Mouse (Mus musculus): Measurements from ENCODE around the gene Mrc2. TPM values are rescaled to one million over a fixed set of nuclear protein-coding genes. Genes with fewer than 3 reads are reported as not detected.

Mrc2 gene
- total RNA-seq, 1 experiment, result 16.5 TPM

GRCm38 (mm10) chr11:105296084-105296483 is 3.6 kb downstream of the Mrc2 start:
- Histone ChIP-seq H3K36me3 (ENCODE audit: control insufficient read depth, insufficient read depth, low read length, poor library complexity, severe bottlenecking) (no peaks in the 10 kb centered on the region), H3K27ac (ENCODE audit: insufficient read depth, low read depth, low read length, poor library complexity, severe bottlenecking) (no peak overlapping the region), H3K9ac (ENCODE audit: insufficient read depth, low read depth, low read length, poor library complexity, severe bottlenecking) (no peak overlapping the region), H3K4me3 (ENCODE audit: insufficient read depth in 1 of 2, low read depth in 1 of 2, low read length in 2 of 2, poor library complexity in 1 of 2, severe bottlenecking in 1 of 2) (no peak overlapping the region), H3K4me1 (ENCODE audit: control insufficient read depth in 2 of 2, insufficient read depth in 2 of 2, low read length in 2 of 2, poor library complexity in 1 of 2) (peaks cover 2 to 11% of the 10 kb centered on the region in 2 experiments; a peak in 2 of 4 replicates), H3K9me3 (ENCODE audit: control insufficient read depth, insufficient read depth, low read depth, low read length) (no peaks in the 10 kb centered on the region)
- in situ Hi-C loops (cut with MboI; ENCODE audit: low sequenced_read_pairs in 2 of 2, unreplicated experiment in 2 of 2), result no loop called here
- DNase-seq (ENCODE audit: low read depth, low spot score), result no peak
- TF ChIP-seq ZC3H11A (IDR thresholded peaks at IDR 0.05; ENCODE audit: borderline replicate concordance, low read depth, low read length), result no peak
- TF ChIP-seq HCFC1 (IDR thresholded peaks at IDR 0.05; ENCODE audit: borderline replicate concordance, insufficient read depth, low read length), result no peak
- TF ChIP-seq MAFK (IDR thresholded peaks at IDR 0.05; ENCODE audit: insufficient read depth, low read depth, low read length), result no peak
- no peak for TF ChIP-seq CHD2 (IDR thresholded peaks at IDR 0.05; ENCODE audit: low read depth, low read length)
- no peak for TF ChIP-seq ZNF384 (IDR thresholded peaks at IDR 0.05; ENCODE audit: low read depth, low read length)

- DNase-seq (ENCODE audit: low read depth, low spot score), result no peak
- no peak overlapping the region for H3K9ac ChIP-seq (ENCODE audit: insufficient read depth, low read depth, low read length, poor library complexity, severe bottlenecking)
- TF ChIP-seq HCFC1 (IDR thresholded peaks at IDR 0.05; ENCODE audit: borderline replicate concordance, insufficient read depth, low read length), result no peak
- TF ChIP-seq ZC3H11A (IDR thresholded peaks at IDR 0.05; ENCODE audit: borderline replicate concordance, low read depth, low read length), result no peak
- no peak for TF ChIP-seq CHD2 (IDR thresholded peaks at IDR 0.05; ENCODE audit: low read depth, low read length)
- no peak for TF ChIP-seq MAFK (IDR thresholded peaks at IDR 0.05; ENCODE audit: insufficient read depth, low read depth, low read length)
- no peak for TF ChIP-seq ZNF384 (IDR thresholded peaks at IDR 0.05; ENCODE audit: low read depth, low read length)
- in situ Hi-C loops (cut with MboI; ENCODE audit: low sequenced_read_pairs in 2 of 2, unreplicated experiment in 2 of 2), result no loop called here
- H3K27ac ChIP-seq (ENCODE audit: insufficient read depth, low read depth, low read length, poor library complexity, severe bottlenecking), result no peak overlapping the region
- H3K36me3 ChIP-seq (ENCODE audit: control insufficient read depth, insufficient read depth, low read length, poor library complexity, severe bottlenecking), result no peaks in the 10 kb centered on the region
- no peaks in the 10 kb centered on the region for H3K9me3 ChIP-seq (ENCODE audit: control insufficient read depth, insufficient read depth, low read depth, low read length)
- no peaks in the 10 kb centered on the region for H3K4me1 ChIP-seq (ENCODE audit: control insufficient read depth in 2 of 2, insufficient read depth in 2 of 2, low read length in 2 of 2, poor library complexity in 1 of 2)
- no peak overlapping the region for H3K4me3 ChIP-seq (ENCODE audit: insufficient read depth in 1 of 2, low read depth in 1 of 2, low read length in 2 of 2, poor library complexity in 1 of 2, severe bottlenecking in 1 of 2)
Measured at GRCm38 (mm10) chr11:105310197-105310596, 17.8 kb downstream of the Mrc2 start.

GRCm38 (mm10) chr11:105311291-105311975 is 19.0 kb downstream of the Mrc2 start:
- TF ChIP-seq ZNF384 (IDR thresholded peaks at IDR 0.05; ENCODE audit: low read depth, low read length), result no peak
- no peak for TF ChIP-seq MAFK (IDR thresholded peaks at IDR 0.05; ENCODE audit: insufficient read depth, low read depth, low read length)
- TF ChIP-seq HCFC1 (IDR thresholded peaks at IDR 0.05; ENCODE audit: borderline replicate concordance, insufficient read depth, low read length), result no peak
- TF ChIP-seq CHD2 (IDR thresholded peaks at IDR 0.05; ENCODE audit: low read depth, low read length), result no peak
- TF ChIP-seq ZC3H11A (IDR thresholded peaks at IDR 0.05; ENCODE audit: borderline replicate concordance, low read depth, low read length), result no peak
- no peak for DNase-seq (ENCODE audit: low read depth, low spot score)
- Histone ChIP-seq H3K4me3 (ENCODE audit: insufficient read depth in 1 of 2, low read depth in 1 of 2, low read length in 2 of 2, poor library complexity in 1 of 2, severe bottlenecking in 1 of 2) (no peak overlapping the region), H3K9me3 (ENCODE audit: control insufficient read depth, insufficient read depth, low read depth, low read length) (no peaks in the 10 kb centered on the region), H3K9ac (ENCODE audit: insufficient read depth, low read depth, low read length, poor library complexity, severe bottlenecking) (no peak overlapping the region), H3K36me3 (ENCODE audit: control insufficient read depth, insufficient read depth, low read length, poor library complexity, severe bottlenecking) (no peaks in the 10 kb centered on the region), H3K4me1 (ENCODE audit: control insufficient read depth in 2 of 2, insufficient read depth in 2 of 2, low read length in 2 of 2, poor library complexity in 1 of 2) (no peaks in the 10 kb centered on the region), H3K27ac (ENCODE audit: insufficient read depth, low read depth, low read length, poor library complexity, severe bottlenecking) (no peak overlapping the region)
- in situ Hi-C loops (cut with MboI; ENCODE audit: low sequenced_read_pairs in 2 of 2, unreplicated experiment in 2 of 2), result no loop called here

DNA sequence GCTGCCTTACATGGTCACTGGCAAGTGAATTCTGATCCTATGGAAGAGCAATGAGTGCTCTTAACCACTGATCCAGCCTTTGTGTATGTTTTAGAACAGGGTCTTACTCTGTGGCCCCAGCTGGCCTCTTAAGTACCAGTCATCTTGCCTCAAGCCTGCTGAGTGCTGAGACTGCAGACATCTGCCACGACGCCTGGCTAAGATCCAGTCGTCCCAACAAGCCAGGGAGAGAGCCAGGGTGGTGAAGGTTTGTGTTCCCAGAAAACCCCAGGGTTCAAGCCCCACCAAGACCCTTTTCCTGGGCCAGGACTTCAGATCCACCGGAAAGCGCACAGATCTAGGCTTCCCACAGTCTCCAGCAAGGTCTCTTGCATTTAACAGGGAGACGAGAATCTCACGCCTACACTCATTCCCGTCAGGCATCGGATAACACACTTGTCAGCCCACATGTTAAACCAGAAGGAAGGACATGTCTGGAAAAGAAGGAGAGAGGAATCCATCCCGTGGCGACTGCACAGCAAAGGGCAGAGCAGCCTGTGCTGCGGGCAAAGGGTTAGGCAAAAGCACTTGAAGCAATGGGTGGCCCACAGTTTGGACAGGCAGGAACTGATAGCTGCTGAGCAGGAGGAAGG is 20.0 kb downstream of the Mrc2 start:
- in situ Hi-C loops (cut with MboI; ENCODE audit: low sequenced_read_pairs in 2 of 2, unreplicated experiment in 2 of 2), result no loop called here
- no peak overlapping the region for H3K27ac ChIP-seq (ENCODE audit: insufficient read depth, low read depth, low read length, poor library complexity, severe bottlenecking)

More for the DNA sequence above, 20.0 kb downstream of the Mrc2 start:
- DNase-seq (ENCODE audit: low read depth, low spot score), result no peak
- no peak overlapping the region for H3K4me3 ChIP-seq (ENCODE audit: insufficient read depth in 1 of 2, low read depth in 1 of 2, low read length in 2 of 2, poor library complexity in 1 of 2, severe bottlenecking in 1 of 2)
- TF ChIP-seq HCFC1 (IDR thresholded peaks at IDR 0.05; ENCODE audit: borderline replicate concordance, insufficient read depth, low read length) (no peak), ZC3H11A (IDR thresholded peaks at IDR 0.05; ENCODE audit: borderline replicate concordance, low read depth, low read length) (no peak)
- H3K36me3 ChIP-seq (ENCODE audit: control insufficient read depth, insufficient read depth, low read length, poor library complexity, severe bottlenecking), result no peaks in the 10 kb centered on the region
- no peaks in the 10 kb centered on the region for H3K4me1 ChIP-seq (ENCODE audit: control insufficient read depth in 2 of 2, insufficient read depth in 2 of 2, low read length in 2 of 2, poor library complexity in 1 of 2)
- no peak overlapping the region for H3K9ac ChIP-seq (ENCODE audit: insufficient read depth, low read depth, low read length, poor library complexity, severe bottlenecking)
- no peaks in the 10 kb centered on the region for H3K9me3 ChIP-seq (ENCODE audit: control insufficient read depth, insufficient read depth, low read depth, low read length)

Data from ES-E14 (cell line).